Mouse (Mus musculus) stomach, embryonic 16.5 days (tissue): ENCODE results near the gene Rab4a. TPM values are rescaled to one million over a fixed set of nuclear protein-coding genes. Genes with fewer than 3 reads are reported as not detected.

Experiments used
- ATAC-seq: fragments of 200-750 bp; cut with Nextera tagmentation; 2 replicates; pipeline ENCODE4 v1.8.0; 2017; ENCODE audit warnings: moderate number of reproducible peaks, moderate TSS enrichment; ENCODE audit not compliant: insufficient read depth, low FRiP score
- H3K27ac ChIP-seq: fragments of 300-500 bp; sonication (generic); 2 replicates; pipeline ENCODE4 v1.5.1; 2014; ENCODE audit warnings: low read length
- H3K27me3 ChIP-seq: fragments of 300-500 bp; sonication (generic); 2 replicates; pipeline ENCODE4 v1.6.1; 2014; ENCODE audit warnings: low read length, control low read depth, mixed read lengths; ENCODE audit not compliant: control insufficient read depth, insufficient read depth
- H3K36me3 ChIP-seq: fragments of 300-500 bp; sonication (generic); 2 replicates; pipeline ENCODE4 v1.6.1; 2014; ENCODE audit warnings: low read length; ENCODE audit not compliant: control insufficient read depth, insufficient read depth
- H3K4me1 ChIP-seq: fragments of 300-500 bp; sonication (generic); 2 replicates; pipeline ENCODE4 v1.6.1; 2014; ENCODE audit warnings: low read length, control low read depth, mixed read lengths; ENCODE audit not compliant: control insufficient read depth, insufficient read depth
- H3K4me2 ChIP-seq: fragments of 300-500 bp; sonication (generic); 2 replicates; pipeline ENCODE4 v1.6.1; 2014; ENCODE audit warnings: low read depth, low read length, mixed read lengths
- H3K4me3 ChIP-seq: fragments of 300-500 bp; sonication (generic); replicated peaks from 2 replicates; pipeline ENCODE4 v1.5.1; 2014; ENCODE audit warnings: mild to moderate bottlenecking, low read length
- H3K9ac ChIP-seq: fragments of 300-500 bp; sonication (generic); 2 replicates; pipeline ENCODE4 v1.6.1; 2014; ENCODE audit warnings: low read length
- H3K9me3 ChIP-seq: fragments of 300-500 bp; sonication (generic); replicated peaks from 2 replicates; pipeline ENCODE4 v1.6.1; 2016; ENCODE audit warnings: low read length, control low read depth; ENCODE audit not compliant: control insufficient read depth
- WGBS: fragments of 180-500 bp; shearing (Covaris S2); extraction: QIAGEN DNeasy Blood & Tissue Kit; methylation state at CpG from one replicate; pipeline ENCODE4 v1.1.7; 2014; 5-methylcytosine and 5-hydroxymethylcytosine counted together
- polyA plus RNA-seq: library from polyadenylated mRNA; unstranded; fragments of >200 nt; fragmentation: Nextera tagmentation; extraction: Ambion mirVana; gene quantifications from 2 replicates; pipeline ENCODE4 v1.2.1, GENCODE M21; 2015

Gene Rab4a
- polyA plus RNA-seq, 1 experiment from 2014 or later: 44.4 TPM

GRCm38 (mm10) chr8:123766516-123766915 lies 39.3 kb upstream of the Rab4a start:
- Histone ChIP-seq H3K27ac (no peak overlapping the region), H3K9ac (no peak overlapping the region), H3K4me1 (peaks cover 14% of the 10 kb centered on the region), H3K27me3 (no peaks in the 10 kb centered on the region), H3K9me3 (no peaks in the 10 kb centered on the region), H3K4me2 (no peak overlapping the region), H3K36me3 (no peaks in the 10 kb centered on the region), H3K4me3 (no peak overlapping the region)
- no peak for ATAC-seq
- WGBS: 76% methylated on average over 4 of the region's 4 CpGs

GRCm38 (mm10) chr8:123767874-123768273 lies 37.9 kb upstream of the Rab4a start:
- Histone ChIP-seq H3K4me2 (no peak overlapping the region), H3K27ac (no peak overlapping the region), H3K9me3 (no peaks in the 10 kb centered on the region), H3K27me3 (no peaks in the 10 kb centered on the region), H3K9ac (no peak overlapping the region), H3K4me1 (peaks cover 13% of the 10 kb centered on the region), H3K36me3 (no peaks in the 10 kb centered on the region), H3K4me3 (no peak overlapping the region)
- WGBS: 84% methylated on average over 8 of the region's 8 CpGs
- no peak for ATAC-seq

- H3K4me3 ChIP-seq: no peak overlapping the region
- no peaks in the 10 kb centered on the region for H3K36me3 ChIP-seq
- no peak overlapping the region for H3K27ac ChIP-seq
- no peak overlapping the region for H3K4me2 ChIP-seq
- no peak for ATAC-seq
- WGBS: 62% methylated on average over 16 of the region's 16 CpGs
- H3K4me1 ChIP-seq: peaks cover 4% of the 10 kb centered on the region
- no peaks in the 10 kb centered on the region for H3K27me3 ChIP-seq
- H3K9ac ChIP-seq: no peak overlapping the region
- H3K9me3 ChIP-seq: no peaks in the 10 kb centered on the region
Measured at GRCm38 (mm10) chr8:123768492-123769356, 37.1 kb upstream of the Rab4a start.

GRCm38 (mm10) chr8:123773468-123773867 lies 32.3 kb upstream of the Rab4a start:
- Histone ChIP-seq H3K4me3 (no peak overlapping the region), H3K4me1 (peaks cover 6% of the 10 kb centered on the region), H3K9me3 (no peaks in the 10 kb centered on the region), H3K9ac (no peak overlapping the region), H3K4me2 (no peak overlapping the region), H3K27me3 (no peaks in the 10 kb centered on the region), H3K36me3 (no peaks in the 10 kb centered on the region), H3K27ac (no peak overlapping the region)
- 59% methylated on average over 12 of the region's 12 CpGs for WGBS
- no peak for ATAC-seq

- H3K27ac ChIP-seq: no peak overlapping the region
- no peak overlapping the region for H3K9ac ChIP-seq
- no peaks in the 10 kb centered on the region for H3K27me3 ChIP-seq
- H3K4me2 ChIP-seq: no peak overlapping the region
- WGBS: 92% methylated on average over 1 of the region's 1 CpGs
- H3K4me3 ChIP-seq: no peak overlapping the region
- H3K36me3 ChIP-seq: no peaks in the 10 kb centered on the region
- H3K4me1 ChIP-seq: peaks cover 6% of the 10 kb centered on the region
- no peak for ATAC-seq
- no peaks in the 10 kb centered on the region for H3K9me3 ChIP-seq
Measured at GRCm38 (mm10) chr8:123774491-123774890, 31.3 kb upstream of the Rab4a start.

GRCm38 (mm10) chr8:123777319-123777718 lies 28.5 kb upstream of the Rab4a start:
- Histone ChIP-seq H3K9ac (no peak overlapping the region), H3K9me3 (no peaks in the 10 kb centered on the region), H3K27me3 (no peaks in the 10 kb centered on the region), H3K4me1 (peaks cover 17% of the 10 kb centered on the region), H3K36me3 (no peaks in the 10 kb centered on the region), H3K4me3 (no peak overlapping the region), H3K27ac (no peak overlapping the region), H3K4me2 (no peak overlapping the region)
- no peak for ATAC-seq
- 35% methylated on average over 7 of the region's 7 CpGs for WGBS

GRCm38 (mm10) chr8:123780471-123780870 lies 25.3 kb upstream of the Rab4a start:
- 41% methylated on average over 3 of the region's 3 CpGs for WGBS
- ATAC-seq: no peak

GRCm38 (mm10) chr8:123781256-123781655 lies 24.5 kb upstream of the Rab4a start:
- H3K36me3 ChIP-seq: no peaks in the 10 kb centered on the region
- H3K9ac ChIP-seq: no peak overlapping the region; the same call in 1 of the 2 replicates
- no peaks in the 10 kb centered on the region for H3K27me3 ChIP-seq
- no peak overlapping the region for H3K4me2 ChIP-seq
- 18% methylated on average over 8 of the region's 8 CpGs for WGBS
- H3K4me1 ChIP-seq: peaks cover 20% of the 10 kb centered on the region
- H3K4me3 ChIP-seq: no peak overlapping the region
- no peaks in the 10 kb centered on the region for H3K9me3 ChIP-seq
- H3K27ac ChIP-seq: 0 out of 2 replicates have a peak overlapping the region, but pooled peaks have one; percentile 11
- peak; percentile 51 for ATAC-seq

More at GRCm38 (mm10) chr8:123780471-123780870, 25.3 kb upstream of the Rab4a start:
- Histone ChIP-seq H3K36me3 (no peaks in the 10 kb centered on the region), H3K27me3 (no peaks in the 10 kb centered on the region), H3K9me3 (no peaks in the 10 kb centered on the region), H3K4me3 (no peak overlapping the region), H3K4me2 (no peak overlapping the region), H3K9ac (no peak overlapping the region), H3K4me1 (peaks cover 20% of the 10 kb centered on the region), H3K27ac (no peak overlapping the region)

- peak; percentile 82 for ATAC-seq
- Histone ChIP-seq H3K4me1 (peaks cover 21% of the 10 kb centered on the region; the same call in 1 of the 2 replicates), H3K4me2 (no peak overlapping the region), H3K9ac (0 out of 2 replicates have a peak overlapping the region, but pooled peaks have one; percentile 34), H3K4me3 (no peak overlapping the region), H3K36me3 (no peaks in the 10 kb centered on the region), H3K27me3 (no peaks in the 10 kb centered on the region), H3K9me3 (no peaks in the 10 kb centered on the region), H3K27ac (no peak overlapping the region)
- 7% methylated on average over 6 of the region's 6 CpGs for WGBS
Measured at GRCm38 (mm10) chr8:123783525-123784249, 22.1 kb upstream of the Rab4a start.
